Mouse (Mus musculus) heart, adult 2 months (tissue): ENCODE measurements around the gene Soga1. TPM values are rescaled to one million over a fixed set of nuclear protein-coding genes. Genes with fewer than 3 reads are reported as not detected.
A peak's percentile ranks its signal among the peaks of the same experiment; 100 is the strongest.

Source experiments
- DNase-seq, 2 experiments: peaks; one replicate each; pipeline ENCODE4 v3.0.0; 2021
- H3K27ac ChIP-seq: fragments of 200-600 bp; 2 replicates; pipeline ENCODE4 v1.8.1; 2022
- H3K27me3 ChIP-seq: fragments of 200-500 bp; 2 replicates; pipeline ENCODE4 v1.6.1; 2012; ENCODE audit warnings: mild to moderate bottlenecking, low read length, inconsistent platforms, mixed read lengths; ENCODE audit not compliant: control insufficient read depth, insufficient read depth
- H3K36me3 ChIP-seq: fragments of 200-500 bp; 2 replicates; pipeline ENCODE4 v1.6.1; 2012; ENCODE audit warnings: low read length, inconsistent platforms; ENCODE audit not compliant: control insufficient read depth, insufficient read depth
- H3K4me1 ChIP-seq: fragments of 200-500 bp; 2 replicates; pipeline ENCODE4 v1.6.1; 2011; ENCODE audit warnings: low read length; ENCODE audit not compliant: control insufficient read depth, insufficient read depth
- H3K4me3 ChIP-seq: fragments of 200-600 bp; 2 replicates; pipeline ENCODE4 v1.8.1; 2022
- H3K79me2 ChIP-seq: fragments of 200-500 bp; replicated peaks from 2 replicates; pipeline ENCODE4 v1.6.1; 2012; ENCODE audit warnings: mild to moderate bottlenecking, inconsistent platforms, low read length, moderate library complexity, mixed read lengths; ENCODE audit not compliant: control insufficient read depth, insufficient read depth
- H3K9ac ChIP-seq: fragments of 200-500 bp; 2 replicates; pipeline ENCODE4 v1.6.1; 2012; ENCODE audit warnings: low read depth, mild to moderate bottlenecking, control low read depth, inconsistent platforms, low read length, mixed read lengths
- CTCF ChIP-seq: fragments of 200-600 bp; IDR thresholded peaks from 2 replicates; pipeline ENCODE4 v1.8.1; 2022; ENCODE audit warnings: antibody characterized with exemption, mild to moderate bottlenecking, moderate library complexity
- EP300 ChIP-seq: fragments of 200-500 bp; IDR thresholded peaks from 2 replicates; pipeline ENCODE4 v1.6.1; 2011; ENCODE audit warnings: low read depth, low read length, control low read depth; ENCODE audit not compliant: insufficient read depth
- POLR2A ChIP-seq: fragments of 200-500 bp; IDR thresholded peaks from 2 replicates; pipeline ENCODE4 v1.6.1; 2011; ENCODE audit warnings: mild to moderate bottlenecking, low read depth, low read length, control low read depth; ENCODE audit not compliant: insufficient read depth
- WGBS: fragments of 180-500 bp; shearing (Covaris S2); methylation state at CpG from one replicate; pipeline ENCODE4 v1.1.7; 2018; 5-methylcytosine and 5-hydroxymethylcytosine counted together
- intact Hi-C: fragments of 180-260 bp; cut with DNase I; formaldehyde crosslinking; loops from one replicate; pipeline ENCODE4 v1.15.1; 2025
- polyA plus RNA-seq: library from polyadenylated mRNA; depleted of rRNA; stranded (reverse); fragments of >200 nt; gene quantifications from 2 replicates; pipeline ENCODE4 v1.2.3, GENCODE M21; 2012
- total RNA-seq, 2 experiments: library from RNA; stranded (reverse); gene quantifications; 2 replicates each; pipeline ENCODE4 v1.2.3; 2021

The Soga1 gene
- total and polyA plus RNA-seq, 3 experiments, result 4.8 to 11.7 (median 10.0) TPM

- whole genome bisulfite sequencing, result 80% methylated on average over 17 of the region's 17 CpGs
- intact Hi-C loops, result no loop called here
- DNase-seq, result no peak
- TF ChIP-seq EP300, result no peak
- no peak for TF ChIP-seq POLR2A
- TF ChIP-seq CTCF, result no peak
- Histone ChIP-seq H3K4me3 (no peak overlapping the region), H3K27me3 (no peaks in the 10 kb centered on the region), H3K79me2 (peaks cover 3% of the 10 kb centered on the region), H3K36me3 (no peaks in the 10 kb centered on the region), H3K4me1 (peaks cover 1% of the 10 kb centered on the region; the same call in 1 of the 2 replicates), H3K9ac (no peak overlapping the region), H3K27ac (no peak overlapping the region)
Measured at GRCm38 (mm10) chr2:157040649-157041046, 38.4 kb downstream of the Soga1 start.

DNA sequence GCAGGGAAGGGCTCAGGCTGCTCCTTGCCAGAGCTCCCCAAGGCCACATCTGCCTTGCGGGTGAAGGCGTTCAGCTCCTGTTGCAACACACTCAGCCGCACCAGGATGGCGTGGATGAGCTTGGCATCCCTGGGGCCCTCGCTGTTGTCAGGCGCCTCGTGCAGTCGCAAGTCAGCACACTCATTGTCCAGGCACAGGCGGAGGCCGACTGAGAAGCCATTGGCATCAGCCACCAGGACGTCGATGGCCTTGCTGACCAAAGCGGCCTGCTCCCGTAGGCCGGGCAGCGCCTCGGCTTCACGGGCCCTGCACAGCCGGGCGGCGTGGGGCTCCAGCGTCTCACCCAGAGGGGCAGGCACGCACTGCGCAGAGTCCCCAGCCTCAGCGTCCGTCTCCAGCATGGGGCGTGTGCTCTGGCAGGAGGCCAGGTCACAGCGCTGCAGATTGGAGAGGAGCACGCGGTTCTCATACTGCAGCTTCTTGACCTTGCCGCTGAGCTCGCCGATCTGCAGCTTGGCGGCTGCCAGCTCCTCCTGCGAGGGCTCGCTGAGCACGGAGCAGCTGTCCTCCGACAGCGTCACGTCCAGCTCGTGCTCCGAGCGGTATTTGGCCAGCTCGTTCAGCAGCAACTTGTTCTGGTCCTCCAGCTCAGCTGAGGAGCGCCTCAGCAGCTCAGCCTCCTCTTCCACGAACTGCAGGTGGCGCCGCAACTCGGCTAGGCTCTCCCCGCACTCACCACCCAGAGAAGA is 39.0 kb downstream of the Soga1 start:
- H3K27me3 ChIP-seq, result no peaks in the 10 kb centered on the region
- TF ChIP-seq POLR2A (no peak), CTCF (peak; percentile 46)
- no peak overlapping the region for H3K4me3 ChIP-seq
- H3K36me3 ChIP-seq, result no peaks in the 10 kb centered on the region
- 71% methylated on average over 50 of the region's 50 CpGs for WGBS
- intact Hi-C loops, result no loop called here
- H3K9ac ChIP-seq, result no peak overlapping the region
- no peak overlapping the region for H3K27ac ChIP-seq
- peaks cover 3% of the 10 kb centered on the region for H3K79me2 ChIP-seq
- peak; percentile 49 to 60 for DNase-seq
- H3K4me1 ChIP-seq, result peaks cover 1% of the 10 kb centered on the region; the same call in 1 of the 2 replicates

- intact Hi-C loops, result no loop called here
- H3K9ac ChIP-seq, result no peak overlapping the region
- WGBS, result 85% methylated on average over 9 of the region's 9 CpGs
- TF ChIP-seq POLR2A (no peak), CTCF (no peak), EP300 (no peak)
- H3K79me2 ChIP-seq, result peaks cover 3% of the 10 kb centered on the region
- no peak overlapping the region for H3K4me3 ChIP-seq
- no peaks in the 10 kb centered on the region for H3K27me3 ChIP-seq
- H3K36me3 ChIP-seq, result no peaks in the 10 kb centered on the region
- H3K4me1 ChIP-seq, result peaks cover 1% of the 10 kb centered on the region; the same call in 1 of the 2 replicates
- DNase-seq, result no peak
- no peak overlapping the region for H3K27ac ChIP-seq
Measured at GRCm38 (mm10) chr2:157037303-157037702, 41.8 kb downstream of the Soga1 start.

DNA sequence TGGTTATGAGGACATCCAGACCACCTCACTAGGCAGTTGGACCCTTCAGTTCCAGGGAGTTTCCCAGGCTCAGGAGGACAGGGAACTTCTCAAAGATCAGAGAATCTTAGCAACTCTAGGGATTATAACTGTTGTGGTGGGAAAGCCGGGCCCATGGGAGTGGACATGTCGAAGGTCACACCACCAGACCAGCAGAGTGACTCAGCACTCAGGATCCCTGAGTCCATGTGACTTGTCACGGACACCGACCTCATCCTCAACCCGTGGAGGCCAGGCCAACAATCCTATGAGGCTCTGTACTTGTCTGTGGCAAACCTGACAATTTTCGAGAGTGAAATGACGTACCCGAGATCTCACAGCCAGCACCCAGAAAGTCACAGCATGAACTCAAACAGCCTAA is 42.7 kb downstream of the Soga1 start:
- Histone ChIP-seq H3K4me3 (no peak overlapping the region), H3K27ac (no peak overlapping the region; the same call in 1 of the 2 replicates), H3K9ac (no peak overlapping the region), H3K36me3 (no peaks in the 10 kb centered on the region), H3K79me2 (peaks cover 3% of the 10 kb centered on the region), H3K27me3 (no peaks in the 10 kb centered on the region), H3K4me1 (peaks cover under 1% of the 10 kb centered on the region; the same call in 1 of the 2 replicates)
- TF ChIP-seq CTCF, result no peak
- TF ChIP-seq POLR2A, result no peak
- no peak for TF ChIP-seq EP300
- intact Hi-C loops, result no loop called here
- 61% methylated on average over 8 of the region's 8 CpGs for WGBS
- DNase-seq, result peak; percentile 48 to 54

DNA sequence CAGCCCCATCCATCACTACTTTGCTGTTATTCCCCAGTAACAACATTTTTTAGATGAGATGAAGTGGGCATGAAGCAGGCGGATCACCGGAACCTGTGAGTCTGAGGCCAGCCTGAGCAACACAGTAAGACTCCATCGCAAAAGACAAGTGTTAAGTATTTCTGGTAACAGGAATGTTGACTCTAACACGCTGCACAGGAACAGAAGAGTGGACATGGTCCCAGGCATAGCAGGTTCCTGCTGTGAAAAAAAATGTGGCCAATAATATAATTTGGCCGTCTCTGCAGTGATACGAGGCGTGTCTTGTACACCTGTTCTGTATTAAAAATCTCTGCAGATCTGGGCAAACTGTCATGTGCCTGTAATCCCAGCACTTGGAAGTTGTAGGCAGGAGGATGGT is 43.7 kb downstream of the Soga1 start:
- H3K4me3 ChIP-seq, result no peak overlapping the region
- TF ChIP-seq CTCF (no peak), POLR2A (no peak), EP300 (no peak)
- no peak for DNase-seq
- intact Hi-C loops, result no loop called here
- peaks cover 3% of the 10 kb centered on the region for H3K79me2 ChIP-seq
- H3K27me3 ChIP-seq, result no peaks in the 10 kb centered on the region
- no peaks in the 10 kb centered on the region for H3K36me3 ChIP-seq
- no peaks in the 10 kb centered on the region for H3K4me1 ChIP-seq
- no peak overlapping the region for H3K9ac ChIP-seq
- H3K27ac ChIP-seq, result no peak overlapping the region
- 89% methylated on average over 7 of the region's 7 CpGs for WGBS

DNA sequence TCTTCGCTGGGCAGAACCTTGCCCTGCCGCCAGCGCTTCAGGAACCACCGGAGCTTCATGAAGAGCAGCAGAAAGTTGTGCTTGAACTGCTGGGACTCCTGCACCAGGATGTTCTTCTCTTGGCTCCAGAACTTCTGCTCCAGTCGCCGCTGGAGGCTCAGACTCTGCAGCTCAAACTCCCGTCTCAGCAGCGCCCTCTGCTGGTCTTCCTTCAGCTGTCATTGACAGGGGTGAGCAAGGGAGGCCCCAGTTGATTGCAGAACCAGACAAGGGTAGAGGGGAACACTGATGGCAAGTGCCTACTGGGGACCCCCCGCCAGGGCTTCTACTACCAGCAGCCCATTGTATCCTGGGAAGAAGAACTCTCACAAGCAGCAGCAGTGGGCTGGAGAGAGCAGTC is 48.2 kb downstream of the Soga1 start:
- Histone ChIP-seq H3K4me1 (no peaks in the 10 kb centered on the region), H3K4me3 (no peak overlapping the region), H3K9ac (no peak overlapping the region), H3K27ac (no peak overlapping the region), H3K36me3 (no peaks in the 10 kb centered on the region), H3K79me2 (no peaks in the 10 kb centered on the region), H3K27me3 (no peaks in the 10 kb centered on the region)
- intact Hi-C loops, result loop anchor here (2.0 to 5.0 kb wide), 2 partner anchors 48 to 224 kb away; partner anchors contain the start of gene Soga1
- TF ChIP-seq CTCF (peak; percentile 94), EP300 (0 out of 2 replicates have a peak, but pooled peaks have one; percentile 45), POLR2A (no peak)
- DNase-seq, result peak; percentile 81 to 87
- 44% methylated on average over 9 of the region's 9 CpGs for WGBS
